Comparison of ENCODE assay signal across 8 mouse cellular contexts in genomic region chr7:44848561-44849415, GRCm38 (mm10). TPM values are rescaled to one million over a fixed set of nuclear protein-coding genes. Genes with fewer than 3 reads are reported as not detected.
A peak's percentile ranks its signal among the peaks of the same experiment; 100 is the strongest.
DNase-seq lines count a peak whose midpoint lies in the region; ATAC-seq lines count a peak whose summit lies in the region.

Akt1s1 (plus strand) TSS chr7:44848991.
Tbc1d17 (minus strand) TSS chr7:44849079.

- peaks cover 18 to 29% of the 10 kb centered on the region in 2 experiments for H3K4me1 ChIP-seq in heart, embryonic 14.5 days (ENCODE audit: control insufficient read depth in 2 of 2, insufficient read depth in 2 of 2, low read length in 2 of 2)
- H3K4me1 ChIP-seq in liver, embryonic 13.5 days (replicated peaks): peaks cover 47% of the 10 kb centered on the region
- peaks cover 29% of the 10 kb centered on the region for H3K4me1 ChIP-seq in stomach, embryonic 16.5 days (ENCODE audit: control insufficient read depth, insufficient read depth, low read length)

- no peaks in the 10 kb centered on the region for H3K9me3 ChIP-seq in heart, embryonic 14.5 days (ENCODE audit: control insufficient read depth, low read length)
- no peaks in the 10 kb centered on the region for H3K9me3 ChIP-seq in liver, embryonic 13.5 days (replicated peaks)
- H3K9me3 ChIP-seq in stomach, embryonic 16.5 days (replicated peaks; ENCODE audit: control insufficient read depth, low read length): no peaks in the 10 kb centered on the region

- WGBS in heart, embryonic 14.5 days: under 1% methylated on average over 54 of the region's 54 CpGs
- WGBS in liver, embryonic 13.5 days (ENCODE audit: insufficient replicate concordance): under 1% methylated on average over 54 of the region's 54 CpGs
- under 1% methylated on average over 54 of the region's 54 CpGs for WGBS in stomach, embryonic 16.5 days

- peak within 1 kb of the TSS; percentile 86 for H3K4me2 ChIP-seq in heart, embryonic 14.5 days (ENCODE audit: low read length)
- H3K4me2 ChIP-seq in liver, embryonic 13.5 days: peak within 1 kb of the TSS; percentile 97
- H3K4me2 ChIP-seq in stomach, embryonic 16.5 days (ENCODE audit: low read depth, low read length): peak within 1 kb of the TSS; percentile 93

- peak within 1 kb of the TSS; percentile 70 to 76 for H3K4me3 ChIP-seq in heart, embryonic 14.5 days (ENCODE audit: control insufficient read depth in 1 of 2, insufficient read depth in 1 of 2, low read depth in 1 of 2, low read length in 2 of 2)
- H3K4me3 ChIP-seq in liver, embryonic 13.5 days (replicated peaks): peak within 1 kb of the TSS; percentile 89
- peak within 1 kb of the TSS; percentile 66 for H3K4me3 ChIP-seq in stomach, embryonic 16.5 days (replicated peaks; ENCODE audit: low read length)

- DNase-seq in c-Kit-negative CD71-positive TER-119-positive erythroid progenitor cells, embryonic 14.5 days (ENCODE audit: low read depth, low spot score): peak; percentile 90
- peak; percentile 100 for DNase-seq in fibroblast of lung, adult 2 months (ENCODE audit: low read depth)
- peak; percentile 100 for DNase-seq in kidney, postnatal 14 days
- peak; percentile 95 for DNase-seq in liver, embryonic 13.5 days
- peak; percentile 94 for DNase-seq in neural tube, embryonic 10.5 days (ENCODE audit: extremely low spot score, low spot score)

- H3K36me3 ChIP-seq in heart, embryonic 14.5 days (ENCODE audit: control insufficient read depth, insufficient read depth, low read length): peaks cover 57% of the 10 kb centered on the region
- H3K36me3 ChIP-seq in liver, embryonic 13.5 days: peaks cover 57% of the 10 kb centered on the region
- H3K36me3 ChIP-seq in stomach, embryonic 16.5 days (ENCODE audit: control insufficient read depth, insufficient read depth, low read length): peaks cover 15% of the 10 kb centered on the region

- peak within 1 kb of the TSS; percentile 94 to 98 for H3K27ac ChIP-seq in heart, embryonic 14.5 days (replicated peaks in 1 of 2; ENCODE audit: control insufficient read depth in 1 of 2, insufficient read depth in 1 of 2, low read depth in 2 of 2, low read length in 2 of 2)
- peak within 1 kb of the TSS; percentile 92 for H3K27ac ChIP-seq in liver, embryonic 13.5 days
- peak within 1 kb of the TSS; percentile 97 for H3K27ac ChIP-seq in stomach, embryonic 16.5 days (ENCODE audit: low read length)

- H3K9ac ChIP-seq in heart, embryonic 14.5 days (ENCODE audit: low read length): peak within 1 kb of the TSS; percentile 91
- peak within 1 kb of the TSS; percentile 90 for H3K9ac ChIP-seq in liver, embryonic 13.5 days
- peak within 1 kb of the TSS; percentile 84 for H3K9ac ChIP-seq in stomach, embryonic 16.5 days (ENCODE audit: low read length)

- ATAC-seq in CD4-positive, CD25-positive, alpha-beta regulatory T cell, adult 4 months: peak; percentile 79
- ATAC-seq in heart, embryonic 14.5 days (ENCODE audit: insufficient number of reproducible peaks, insufficient read depth, low FRiP score, low read depth): peak; percentile 86
- peak; percentile 81 for ATAC-seq in liver, embryonic 13.5 days (ENCODE audit: low read depth)
- ATAC-seq in stomach, embryonic 16.5 days (ENCODE audit: insufficient read depth, low FRiP score): peak; percentile 87

- no peaks in the 10 kb centered on the region for H3K27me3 ChIP-seq in heart, embryonic 14.5 days (ENCODE audit: control insufficient read depth, insufficient read depth, low read length)
- no peaks in the 10 kb centered on the region for H3K27me3 ChIP-seq in liver, embryonic 13.5 days
- no peaks in the 10 kb centered on the region for H3K27me3 ChIP-seq in stomach, embryonic 16.5 days (ENCODE audit: control insufficient read depth, insufficient read depth, low read length)

RNA-seq across cellular contexts. Expression of gene Akt1s1, which starts in this region (rescaled TPM):
- polyA plus RNA-seq in CD4-positive, CD25-positive, alpha-beta regulatory T cell, adult 4 months (2017; shearing (Covaris generic)): 1 to 10 TPM; 1.2 to 3.1 TPM
- polyA plus RNA-seq in heart, embryonic 14.5 days (2014; fragmentation: Nextera tagmentation; extraction: Ambion mirVana): 33.4 and 61.6 TPM in 2 replicates
- 32.0 and 32.1 TPM in 2 replicates for polyA plus RNA-seq in liver, embryonic 13.5 days (2015; fragmentation: Nextera tagmentation; extraction: Ambion mirVana)
- 73.5 and 83.1 TPM in 2 replicates for polyA plus RNA-seq in stomach, embryonic 16.5 days (2015; fragmentation: Nextera tagmentation; extraction: Ambion mirVana)

RNA-seq across cellular contexts. Expression of gene Tbc1d17, which starts in this region (rescaled TPM):
- polyA plus RNA-seq in CD4-positive, CD25-positive, alpha-beta regulatory T cell, adult 4 months (2017; shearing (Covaris generic)): 10 to 100 TPM; 64.8 to 85.3 TPM
- polyA plus RNA-seq in heart, embryonic 14.5 days (2014; fragmentation: Nextera tagmentation; extraction: Ambion mirVana): 44.5 and 53.5 TPM in 2 replicates
- 29.0 and 30.0 TPM in 2 replicates for polyA plus RNA-seq in liver, embryonic 13.5 days (2015; fragmentation: Nextera tagmentation; extraction: Ambion mirVana)
- polyA plus RNA-seq in stomach, embryonic 16.5 days (2015; fragmentation: Nextera tagmentation; extraction: Ambion mirVana): 71.7 and 74.1 TPM in 2 replicates

Comparison
In these comparisons a context has a peak if more than half of its experiments do, and no peak if none do; other contexts are left out.
1. Peak in every context shown above with its lines: DNase-seq, ATAC-seq, H3K4me3 ChIP-seq and H3K27ac ChIP-seq.